Mouse (Mus musculus) skeletal muscle tissue, adult 2 months (tissue): ENCODE data around the gene Mpi.

ENCODE experiments used
- DNase-seq: peaks from one replicate; pipeline ENCODE4 v3.0.0-alpha.2; 2012; ENCODE audit warnings: low read depth, low spot score

The Mpi gene

GRCm38 (mm10) chr9:57552139-57552887 is at the start of gene Mpi:
TSS of gene Mpi (minus strand) at chr9:57552763.
- no peak for DNase-seq

GRCm38 (mm10) chr9:57602098-57602497 is 49.5 kb upstream of the Mpi start:
- DNase-seq, result no peak

GRCm38 (mm10) chr9:57601353-57601706 is 48.8 kb upstream of the Mpi start:
- no peak for DNase-seq

GRCm38 (mm10) chr9:57600620-57601352 is 48.2 kb upstream of the Mpi start:
- no peak for DNase-seq

DNA sequence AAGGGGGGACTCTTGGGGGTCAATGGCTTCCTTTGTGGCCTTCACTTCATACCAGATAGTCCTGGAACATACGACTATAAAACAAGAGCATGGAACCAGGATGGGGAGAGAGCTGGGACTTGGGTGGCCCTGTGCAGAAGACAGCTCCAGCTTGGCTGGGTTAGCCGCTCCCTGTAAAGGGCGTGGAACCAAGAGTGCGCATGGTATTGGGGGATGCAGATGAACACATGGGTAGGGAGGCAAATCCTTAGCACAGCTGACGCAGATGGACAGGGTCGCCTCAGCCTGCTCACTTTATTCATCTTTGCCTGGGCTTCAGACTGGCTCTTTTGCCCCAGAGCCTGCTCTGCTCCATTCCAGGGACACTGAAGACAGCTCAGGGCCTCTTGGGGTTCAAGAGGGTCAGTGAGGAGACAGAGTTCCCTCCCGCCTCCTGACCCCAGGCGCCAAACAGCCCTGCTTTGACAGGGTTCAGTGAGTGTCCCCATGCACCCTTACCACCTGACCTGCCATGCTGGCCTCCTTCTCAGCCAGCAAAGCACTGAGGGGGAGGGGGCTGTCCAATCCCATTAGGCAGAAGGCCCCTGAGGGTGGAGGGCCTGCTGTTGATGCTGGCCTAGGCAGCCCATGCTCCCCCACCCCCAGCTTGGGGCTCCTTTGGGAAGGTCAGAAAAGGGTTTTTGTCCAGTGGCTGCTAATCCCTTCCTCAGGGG is 46.4 kb upstream of the Mpi start:
- no peak for DNase-seq

GRCm38 (mm10) chr9:57597929-57598382 is 45.4 kb upstream of the Mpi start:
- no peak for DNase-seq

DNA sequence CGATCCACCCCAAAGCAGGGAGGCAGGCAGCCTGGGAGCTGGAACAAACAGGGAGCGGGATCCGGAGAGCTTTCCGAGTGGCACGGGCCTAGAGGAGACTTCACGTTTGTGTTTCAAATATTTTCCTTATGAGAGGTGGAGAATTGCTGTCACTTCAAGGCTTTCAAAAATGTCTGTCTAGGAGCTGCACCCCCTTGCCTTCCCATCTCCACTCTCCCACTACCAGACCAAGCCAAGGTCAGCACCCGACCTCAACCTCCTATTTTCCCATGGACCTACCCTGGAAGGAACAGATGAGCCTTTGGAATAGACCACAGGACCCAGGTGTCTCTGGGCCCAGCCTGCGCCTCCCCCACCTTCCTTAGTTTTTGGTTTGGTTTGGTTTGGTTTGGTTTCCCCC is 44.7 kb upstream of the Mpi start:
- DNase-seq, result no peak

GRCm38 (mm10) chr9:57594174-57594509 is 41.6 kb upstream of the Mpi start:
- no peak for DNase-seq

GRCm38 (mm10) chr9:57593454-57594173 is 41.1 kb upstream of the Mpi start:
- no peak for DNase-seq

DNA sequence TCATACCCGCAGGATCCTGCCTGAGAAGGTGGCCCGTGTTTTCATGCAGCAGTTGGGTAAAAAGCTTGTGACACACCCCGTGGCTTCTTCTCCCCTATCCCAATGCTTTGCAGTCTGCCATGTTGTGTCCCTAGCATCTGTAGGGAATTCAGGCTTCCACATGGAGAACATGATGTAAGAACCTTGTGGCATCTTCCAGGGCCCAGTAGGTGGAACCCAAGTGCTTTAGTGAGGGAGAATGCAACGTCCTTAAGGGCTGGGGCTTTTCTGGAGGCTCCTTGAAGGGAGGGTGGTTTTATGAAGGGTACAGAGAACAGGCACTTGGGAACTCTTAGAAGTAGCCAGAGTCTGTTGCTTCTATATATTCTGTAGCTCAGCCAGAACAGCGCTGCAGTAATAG is 38.2 kb upstream of the Mpi start:
- DNase-seq, result no peak

- peak; percentile 61 for DNase-seq
Measured at GRCm38 (mm10) chr9:57589224-57590126, 36.9 kb upstream of the Mpi start, which contains the start of gene Ulk3. TSS of gene Ulk3 (plus strand) at chr9:57589452.

DNA sequence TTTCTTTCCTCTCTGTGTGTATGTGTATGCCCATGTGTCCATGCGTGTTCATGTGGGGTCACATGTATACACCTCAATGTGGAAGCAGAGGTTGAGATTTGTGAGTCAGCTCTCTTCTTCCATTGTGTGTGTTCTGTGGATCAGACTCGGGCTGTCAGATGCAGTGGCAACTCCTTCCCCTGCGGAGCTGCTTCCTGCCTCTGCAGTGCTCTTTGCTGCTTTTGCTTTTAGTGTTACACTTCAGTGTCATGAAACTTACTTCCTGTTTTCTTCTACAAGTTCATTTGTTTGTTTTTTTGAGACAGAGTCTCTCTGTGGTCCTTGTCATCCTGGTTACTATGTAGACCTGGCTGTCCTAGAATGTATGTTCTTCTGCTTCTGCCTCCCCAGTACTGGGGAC is 32.4 kb upstream of the Mpi start:
- DNase-seq, result no peak

GRCm38 (mm10) chr9:57577144-57577849 is 24.7 kb upstream of the Mpi start:
- DNase-seq, result no peak

- no peak for DNase-seq
Measured at GRCm38 (mm10) chr9:57575577-57575976, 23.0 kb upstream of the Mpi start.

DNA sequence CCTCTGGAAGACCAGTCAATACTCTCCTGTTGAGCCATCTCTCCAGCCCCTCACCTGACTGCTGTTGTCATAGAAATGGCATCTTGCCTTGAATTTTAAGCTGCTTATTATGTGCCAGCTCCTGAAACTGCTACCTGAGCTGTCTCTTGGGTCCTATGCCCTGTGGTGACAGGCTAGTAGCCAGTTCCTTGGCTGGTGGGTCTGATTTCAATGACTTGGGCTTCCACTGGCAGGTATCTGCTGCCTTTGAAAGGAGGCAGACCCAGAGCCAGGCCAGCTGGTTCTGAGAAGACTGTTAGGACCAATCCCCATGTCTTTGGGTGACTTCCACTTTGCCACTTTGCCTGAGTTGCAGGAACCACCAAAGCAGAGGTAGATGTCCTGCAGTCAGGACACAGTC is 21.8 kb upstream of the Mpi start:
- DNase-seq, result peak; percentile 58

DNA sequence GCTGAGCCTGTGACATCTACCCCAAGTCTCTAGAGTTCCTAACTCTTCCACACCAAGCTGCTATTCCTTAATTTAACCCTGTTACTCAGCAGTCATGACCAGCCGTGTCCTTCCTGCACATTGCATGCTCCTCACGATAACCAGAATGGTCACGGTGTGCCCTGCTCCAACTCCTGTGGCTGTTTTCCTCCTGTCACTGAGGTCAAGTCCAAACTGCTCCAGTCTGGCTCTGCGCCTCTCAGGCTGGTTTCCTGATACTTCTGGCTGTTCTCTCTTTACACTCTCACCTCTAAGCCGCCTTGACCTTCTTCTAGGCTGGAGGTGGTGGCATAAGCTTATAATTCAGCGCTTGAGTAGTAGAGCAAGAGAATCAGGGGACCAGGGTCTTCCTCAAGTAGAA is 15.9 kb upstream of the Mpi start:
- peak; percentile 86 for DNase-seq

DNA sequence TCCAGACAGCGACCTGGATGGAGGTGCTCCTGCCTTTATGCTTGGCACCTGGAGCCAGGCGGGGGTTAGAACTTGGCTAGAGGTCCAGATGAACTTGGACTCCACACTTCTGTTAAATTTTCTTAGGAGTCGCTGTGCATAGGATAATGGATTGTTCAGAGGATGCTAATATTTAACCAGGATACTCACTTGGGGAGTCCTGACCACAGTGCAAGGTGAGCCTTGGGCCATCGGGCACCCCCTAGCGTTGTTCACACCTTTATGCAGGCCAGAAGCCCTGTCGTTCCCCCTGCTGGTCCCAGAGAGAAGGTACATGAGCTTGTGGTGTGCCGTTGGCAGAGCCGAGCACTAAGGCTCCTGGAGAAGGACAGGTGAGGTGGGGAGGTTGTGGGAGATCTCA is 14.3 kb upstream of the Mpi start:
- DNase-seq, result no peak

- DNase-seq, result peak; percentile 64
Measured at GRCm38 (mm10) chr9:57565741-57566221, 13.2 kb upstream of the Mpi start.

DNA sequence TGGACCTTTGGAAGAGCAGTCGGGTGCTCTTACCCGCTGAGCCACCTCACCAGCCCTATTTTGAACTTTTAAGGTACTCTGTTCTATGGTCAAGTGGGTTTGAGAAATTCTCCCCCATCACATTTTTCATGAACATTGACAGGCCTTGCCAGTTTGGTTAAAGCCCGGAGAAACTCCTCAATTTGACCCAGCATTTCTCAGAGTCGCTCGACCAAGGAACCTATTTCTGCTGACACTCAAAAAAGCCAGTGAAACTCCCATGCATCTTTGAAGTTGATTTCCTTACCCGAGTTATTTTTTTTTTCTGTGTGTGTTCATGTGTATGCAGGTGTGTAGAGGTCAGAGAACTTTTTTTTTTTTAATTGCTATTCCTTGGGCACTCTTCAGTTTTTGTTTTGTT is 12.0 kb upstream of the Mpi start:
- no peak for DNase-seq

GRCm38 (mm10) chr9:57562896-57563372 is 10.4 kb upstream of the Mpi start:
- peak; percentile 62 for DNase-seq
